Mouse (Mus musculus) spleen, postnatal 36 days (tissue): ENCODE measurements around the gene Papola.

Experiments used
- DNase-seq, 2 experiments: peaks; one replicate each; pipeline ENCODE4 v3.0.0; 2022; ENCODE audit warnings: low spot score in 2 of 2, mixed read lengths in 1 of 2

The Papola gene

GRCm38 (mm10) chr12:105784196-105784999, at the start of gene Papola:
Gene Papola (plus strand): TSS chr12:105784694.
- DNase-seq: peak; percentile 86 to 89

- no peak for DNase-seq
These were observed 49.1 kb upstream of the Papola start for GRCm38 (mm10) chr12:105735226-105735888.

DNA sequence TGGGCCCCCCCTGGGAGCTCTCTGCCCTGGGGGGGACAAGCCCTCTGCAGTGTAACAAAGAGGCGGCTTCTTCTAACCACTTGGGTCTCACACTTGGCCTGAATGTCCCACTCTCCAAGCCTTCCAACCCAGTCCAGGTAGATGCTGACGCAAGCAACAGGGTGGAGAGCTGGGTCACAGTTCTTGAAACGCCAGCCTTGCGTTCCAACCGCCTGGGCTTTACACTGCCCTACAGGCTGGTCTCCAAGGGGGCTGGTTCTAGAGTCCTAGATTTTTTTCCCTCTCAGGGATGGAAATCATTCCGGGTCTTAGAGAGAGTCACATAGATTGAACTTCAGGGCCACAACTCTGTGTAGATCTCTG, 48.6 kb upstream of the Papola start:
- DNase-seq: no peak

DNA sequence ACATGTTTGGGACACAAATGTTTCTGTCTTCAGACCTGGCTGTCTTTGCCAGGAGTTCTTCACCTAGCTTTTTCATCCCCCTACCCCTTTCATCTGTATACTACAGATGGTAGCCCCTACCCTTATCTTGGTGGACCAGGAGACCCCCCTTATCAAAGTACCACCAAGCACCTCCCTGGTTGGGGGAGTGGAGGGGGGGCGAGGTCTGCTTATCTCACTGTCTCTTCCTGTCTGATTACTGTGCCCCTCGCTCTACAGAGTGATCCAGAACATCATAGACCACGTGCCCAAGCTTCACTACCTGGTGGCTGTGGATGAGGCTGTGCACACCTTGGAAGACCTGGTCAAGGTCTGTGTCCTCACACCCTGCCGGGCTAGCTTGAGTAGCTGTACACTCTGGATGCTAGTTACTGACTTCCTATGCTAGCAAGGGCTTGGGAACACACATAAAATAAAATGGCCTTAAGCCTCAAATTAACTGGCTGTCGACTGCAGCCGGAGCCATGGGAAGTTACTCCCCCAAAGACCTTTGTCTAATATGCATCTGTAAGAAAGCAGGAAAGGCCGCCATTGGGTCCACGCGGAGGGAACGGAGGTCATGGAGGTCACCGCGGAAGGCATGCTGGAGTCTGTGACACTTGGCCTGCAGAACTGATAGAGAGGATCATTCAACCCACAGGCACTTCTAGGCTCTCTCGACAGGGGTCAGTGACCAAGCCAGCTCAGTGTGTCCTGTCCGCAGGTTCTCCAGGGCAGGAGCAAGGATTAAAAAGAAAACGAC, 46.0 kb upstream of the Papola start:
- no peak for DNase-seq

DNA sequence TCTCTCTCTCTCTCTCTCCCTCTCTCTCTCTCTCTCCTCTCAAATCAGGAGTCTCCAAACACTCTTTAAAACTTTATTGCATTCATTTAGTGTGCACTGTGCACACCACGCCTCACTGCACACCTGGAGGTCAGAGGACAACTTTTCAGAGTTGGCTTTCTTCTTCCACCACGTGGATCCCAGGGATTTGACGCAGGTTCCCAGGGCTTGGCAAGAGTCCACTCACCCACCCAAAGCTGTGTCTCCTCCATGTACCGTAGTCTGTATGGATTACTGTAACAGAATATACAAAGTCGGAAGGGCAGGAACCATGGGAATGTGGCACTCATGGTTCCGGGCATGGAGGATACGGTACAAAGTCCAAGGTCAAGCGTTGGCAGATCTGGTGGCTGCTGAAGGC, 44.8 kb upstream of the Papola start:
- no peak for DNase-seq

- DNase-seq: no peak
These were observed 36.4 kb upstream of the Papola start for GRCm38 (mm10) chr12:105748114-105748513.

DNA sequence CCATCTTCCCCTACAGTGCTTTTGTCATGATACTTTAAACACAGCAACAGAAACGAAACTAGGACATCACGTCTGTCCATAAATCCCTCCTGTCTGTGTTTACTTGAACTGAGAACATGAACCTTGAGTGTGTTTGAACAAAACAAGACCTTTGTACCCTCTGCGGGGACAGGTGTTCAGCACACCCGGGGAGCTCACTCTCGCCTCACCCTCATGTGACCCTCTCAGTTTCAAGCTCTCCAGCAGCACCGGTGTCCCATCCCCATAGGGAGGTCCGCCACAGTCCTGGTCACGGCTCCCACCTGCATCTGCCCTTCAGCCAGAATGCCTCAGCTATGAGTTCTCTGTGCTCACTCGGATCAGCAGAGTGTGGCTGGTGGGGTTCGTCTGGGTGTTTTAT, 30.7 kb upstream of the Papola start:
- no peak for DNase-seq

GRCm38 (mm10) chr12:105757816-105758497, 26.5 kb upstream of the Papola start:
- DNase-seq: no peak

DNA sequence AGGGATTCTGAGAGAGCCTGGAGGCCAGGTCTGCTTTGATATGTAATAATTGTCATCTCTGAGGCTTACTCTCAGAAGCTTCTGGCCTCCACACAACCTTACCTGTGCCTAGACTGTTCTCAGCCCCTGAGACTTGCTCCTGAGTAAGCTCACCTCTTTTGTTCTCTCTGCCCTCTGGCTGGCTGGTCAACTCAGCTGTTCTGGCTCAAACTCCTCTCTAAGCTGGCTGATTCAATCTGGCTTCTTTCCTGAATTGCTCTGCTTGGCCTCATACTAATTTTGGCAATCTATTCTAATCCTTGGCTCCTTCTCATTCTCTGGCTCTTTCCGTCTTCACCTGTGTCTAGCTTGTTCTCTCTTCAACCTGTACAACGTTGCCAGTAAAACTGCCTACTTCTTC, 25.6 kb upstream of the Papola start:
- no peak for DNase-seq

- DNase-seq: peak; percentile 16 to 17
These were observed 24.5 kb upstream of the Papola start for GRCm38 (mm10) chr12:105759849-105760478.

DNA sequence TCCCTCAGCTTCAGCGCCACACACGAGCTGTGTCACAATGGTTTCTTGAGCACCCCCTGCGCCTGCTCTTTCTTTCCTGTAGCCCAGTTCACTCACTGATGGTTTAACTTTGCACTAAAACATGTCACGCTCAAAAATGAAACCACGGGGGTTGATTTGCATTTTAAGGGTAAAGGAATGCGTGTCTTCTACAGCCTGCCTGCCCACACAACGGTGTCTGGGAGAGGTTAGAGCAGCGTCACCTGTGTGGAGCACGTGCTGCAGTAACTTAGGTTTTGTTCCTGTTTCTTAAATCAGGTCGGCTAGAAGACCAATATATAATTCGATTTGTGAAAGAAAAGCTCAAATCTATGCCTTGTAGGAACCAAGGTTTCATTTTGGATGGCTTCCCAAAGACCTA, 23.3 kb upstream of the Papola start:
- no peak for DNase-seq

DNA sequence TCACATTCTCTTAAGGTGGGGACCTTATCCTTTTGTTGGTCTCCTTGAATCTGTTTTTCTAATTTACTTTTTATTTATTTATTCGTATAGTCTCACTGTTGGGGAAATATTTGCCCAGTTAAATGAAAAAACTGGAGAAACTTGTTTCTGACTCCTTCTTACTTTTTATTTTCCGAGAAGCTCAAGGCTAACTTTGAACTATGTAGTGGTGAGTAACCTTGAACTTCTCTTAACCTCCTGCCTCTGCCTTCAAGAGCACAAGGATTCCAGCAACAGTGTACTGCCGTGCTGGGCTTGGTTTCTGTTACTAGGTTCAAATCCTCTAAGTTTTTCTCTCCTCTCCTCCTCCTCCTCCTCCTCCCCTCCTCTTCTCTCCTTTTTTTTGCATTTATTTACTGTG, 22.9 kb upstream of the Papola start:
- no peak for DNase-seq

- no peak for DNase-seq
These were observed 14.8 kb upstream of the Papola start for GRCm38 (mm10) chr12:105769700-105770099.

GRCm38 (mm10) chr12:105774871-105775270, 9.6 kb upstream of the Papola start:
- no peak for DNase-seq

- no peak for DNase-seq
These were observed 6.8 kb upstream of the Papola start for GRCm38 (mm10) chr12:105777651-105778050.

GRCm38 (mm10) chr12:105785000-105785774, 693 bp downstream of the Papola start:
- peak; percentile 77 to 78 for DNase-seq

DNA sequence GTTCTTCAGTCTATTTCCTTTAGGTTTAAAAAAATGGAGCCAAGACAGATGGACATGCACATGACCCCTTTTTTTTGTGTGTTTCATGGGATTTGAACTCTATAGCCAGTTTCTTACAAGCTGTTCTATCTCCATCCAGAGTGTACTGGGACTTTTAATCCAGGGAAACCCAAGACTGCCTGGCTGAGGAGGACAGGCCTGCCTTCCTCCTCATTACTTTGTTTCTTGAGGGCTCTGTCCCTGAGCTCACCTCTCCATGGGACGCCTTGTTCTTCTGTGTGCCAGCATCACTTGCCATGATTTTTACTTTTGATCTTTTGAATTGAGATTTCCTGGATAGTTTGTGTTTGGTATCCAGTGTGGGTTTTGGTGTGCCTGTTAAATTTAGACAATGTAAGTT, 1.6 kb downstream of the Papola start:
- no peak for DNase-seq

- DNase-seq: no peak
These were observed 3.1 kb downstream of the Papola start for GRCm38 (mm10) chr12:105787626-105788025.

- no peak for DNase-seq
These were observed 5.4 kb downstream of the Papola start for GRCm38 (mm10) chr12:105789885-105790284.

DNA sequence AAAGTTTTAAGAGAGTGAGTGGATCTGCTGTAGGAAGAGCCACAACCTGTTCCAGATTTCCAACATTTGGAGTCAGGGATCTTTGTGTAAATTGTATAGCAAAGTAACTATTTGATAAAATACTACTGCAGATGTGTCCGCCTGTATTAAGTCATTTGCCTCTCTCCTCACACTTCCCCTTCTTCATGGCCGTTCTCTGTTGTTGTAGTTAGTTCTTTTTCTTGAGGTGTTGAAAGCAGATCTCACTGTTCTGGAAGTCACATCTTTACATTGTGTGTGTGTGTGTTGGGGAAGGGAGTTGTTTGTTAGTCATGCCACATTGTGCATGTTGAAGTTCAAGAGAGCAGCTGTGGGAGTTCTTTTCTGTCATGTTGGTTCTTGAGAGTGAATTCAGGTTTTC, 10.4 kb downstream of the Papola start:
- DNase-seq: no peak

- no peak for DNase-seq
These were observed 13.5 kb downstream of the Papola start for GRCm38 (mm10) chr12:105798001-105798400.
